Mouse (Mus musculus) embryo, embryonic 11.5 days (tissue): Measurements from ENCODE around the gene Pip5kl1.

Experiments
- DNase-seq: peaks from one replicate; pipeline ENCODE4 v3.0.0-alpha.2; 2012; ENCODE audit warnings: low read depth, low spot score

Pip5kl1 gene

DNA sequence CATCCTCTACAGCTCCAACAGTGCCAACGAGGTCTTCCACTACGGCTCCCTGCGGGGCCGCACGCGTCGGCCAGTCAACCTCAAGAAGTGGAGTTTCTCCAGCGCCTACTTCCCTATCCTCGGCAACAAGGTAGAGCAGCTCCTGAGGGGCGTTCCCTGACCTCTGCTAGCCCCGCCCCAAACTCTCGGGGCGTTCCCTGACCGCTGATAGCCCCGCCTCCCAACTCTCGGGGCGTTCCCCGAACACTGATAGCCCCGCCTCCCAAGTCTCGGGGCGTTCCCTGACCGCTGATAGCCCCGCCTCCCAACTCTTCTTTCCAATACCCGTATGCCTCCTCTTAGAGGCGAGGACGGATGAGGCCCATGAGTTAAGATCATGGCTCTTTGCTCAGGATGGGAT is 37.7 kb downstream of the Pip5kl1 start:
- DNase-seq, result no peak

DNA sequence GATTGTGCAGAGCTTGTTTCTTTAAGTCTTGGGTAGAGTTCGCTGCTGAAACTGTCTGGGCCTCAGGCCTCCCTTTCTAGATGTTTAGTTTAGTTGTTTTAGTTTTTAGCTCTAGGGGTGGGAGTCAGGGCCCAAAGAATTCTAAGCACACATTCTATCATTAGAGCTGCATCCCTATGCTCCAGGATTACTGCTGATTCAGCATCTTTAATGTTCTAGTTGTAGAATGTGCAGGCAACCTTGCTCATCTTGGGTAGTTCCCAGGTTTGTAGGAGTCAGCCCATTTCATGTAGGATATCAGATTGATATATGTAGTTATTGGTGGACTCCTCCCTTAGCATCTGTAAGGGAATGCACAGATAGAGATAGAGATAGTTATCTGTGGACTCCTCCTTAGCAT is 42.5 kb downstream of the Pip5kl1 start:
- no peak for DNase-seq

GRCm38 (mm10) chr2:32617601-32618000 is 43.0 kb downstream of the Pip5kl1 start:
- no peak for DNase-seq

DNA sequence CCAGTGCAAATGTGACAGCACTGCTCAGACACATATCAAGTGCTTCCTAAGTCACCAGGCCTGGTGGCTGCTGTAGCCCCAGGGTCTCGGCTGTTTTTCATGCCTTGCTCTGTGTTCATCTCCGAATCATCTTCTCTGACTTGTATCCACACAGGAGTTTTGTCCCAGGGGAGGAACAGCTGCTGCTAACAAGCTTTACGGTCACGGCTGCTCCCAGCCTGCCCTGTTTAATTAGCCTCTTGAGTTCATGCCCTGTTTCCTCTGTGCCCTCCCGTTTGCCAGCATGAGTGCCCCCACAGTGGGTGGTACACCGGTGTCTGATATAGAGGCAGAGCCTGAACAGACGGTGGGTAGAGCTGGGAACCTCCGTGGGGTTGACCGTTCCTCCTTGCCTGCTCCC is 43.5 kb downstream of the Pip5kl1 start:
- no peak for DNase-seq

- DNase-seq, result no peak
These were observed 46.3 kb downstream of the Pip5kl1 start for GRCm38 (mm10) chr2:32620682-32621516.

- no peak for DNase-seq
These were observed 46.9 kb downstream of the Pip5kl1 start, which contains the start of gene Ak1 for GRCm38 (mm10) chr2:32621517-32621859. Gene Ak1, plus strand, starts transcription at chr2:32621758.

- no peak for DNase-seq
These were observed 49.6 kb downstream of the Pip5kl1 start for GRCm38 (mm10) chr2:32624111-32624748.

GRCm38 (mm10) chr2:32625212-32625872 is 50.7 kb downstream of the Pip5kl1 start:
- no peak for DNase-seq

GRCm38 (mm10) chr2:32625873-32626694 is 51.5 kb downstream of the Pip5kl1 start:
- DNase-seq, result no peak

DNA sequence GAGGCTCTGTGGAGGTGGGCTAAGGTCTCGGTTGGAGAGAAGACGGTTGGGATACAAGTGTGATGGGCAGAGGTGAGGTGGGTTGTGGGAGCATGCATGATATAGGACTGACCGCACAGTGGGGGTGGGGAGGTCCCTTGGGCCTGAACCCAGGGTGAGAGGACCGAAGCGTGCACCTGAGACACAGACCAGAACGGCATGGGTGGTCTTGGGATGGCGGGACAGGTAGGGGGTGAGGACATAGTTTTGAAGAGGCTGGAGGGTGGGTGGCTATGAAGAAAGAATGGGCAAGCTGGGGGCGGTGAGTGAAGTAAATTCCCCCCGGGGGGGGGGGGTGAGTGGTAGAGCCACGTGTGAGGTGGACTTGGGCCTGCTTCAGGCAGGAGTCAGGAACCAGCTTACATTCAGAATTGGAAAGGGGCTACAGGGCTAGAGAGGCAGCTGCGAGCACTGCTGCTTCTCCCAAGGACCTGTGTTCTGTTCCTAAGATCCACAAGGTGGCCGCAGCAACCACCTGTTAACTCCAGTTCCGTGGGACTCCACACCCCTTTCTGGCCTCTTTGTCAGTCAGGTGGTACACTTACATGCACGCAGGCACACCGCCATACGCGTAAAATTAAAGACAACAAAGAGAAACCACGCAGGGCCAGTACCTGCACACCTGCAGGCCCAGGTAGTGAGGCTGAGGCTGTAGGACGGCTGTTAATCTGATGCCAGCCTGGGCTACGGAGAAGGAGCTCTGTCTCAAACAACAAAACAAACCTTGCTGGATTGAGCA is 52.9 kb downstream of the Pip5kl1 start:
- no peak for DNase-seq

- DNase-seq, result no peak
These were observed 53.5 kb downstream of the Pip5kl1 start for GRCm38 (mm10) chr2:32628044-32628550.

- no peak for DNase-seq
These were observed 54.1 kb downstream of the Pip5kl1 start for GRCm38 (mm10) chr2:32628729-32629128.

GRCm38 (mm10) chr2:32629276-32629976 is 54.8 kb downstream of the Pip5kl1 start:
- DNase-seq, result no peak

GRCm38 (mm10) chr2:32630036-32630435 is 55.4 kb downstream of the Pip5kl1 start:
- DNase-seq, result no peak

DNA sequence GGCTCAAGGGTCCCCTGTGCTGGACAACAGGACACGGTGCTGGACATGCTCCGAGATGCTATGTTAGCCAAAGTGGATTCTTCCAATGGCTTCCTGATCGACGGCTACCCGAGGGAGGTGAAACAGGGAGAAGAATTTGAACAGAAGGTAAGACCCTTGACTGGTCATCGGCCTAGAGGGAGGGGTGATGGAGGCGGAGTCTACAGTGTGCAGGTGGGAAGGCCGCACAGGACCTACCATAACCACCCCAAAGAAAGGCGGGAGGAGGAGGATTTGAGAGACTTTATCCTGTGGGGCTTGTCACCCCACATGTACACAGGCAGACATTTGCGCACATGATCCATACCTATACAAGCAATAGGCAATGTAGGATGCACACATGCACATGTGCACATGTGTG is 56.4 kb downstream of the Pip5kl1 start:
- no peak for DNase-seq

- no peak for DNase-seq
These were observed 57.3 kb downstream of the Pip5kl1 start for GRCm38 (mm10) chr2:32631737-32632394.
